Mouse (Mus musculus) CH12.LX (cell line): Measurements from ENCODE around the gene Zmat3. TPM values are rescaled to one million over a fixed set of nuclear protein-coding genes. Genes with fewer than 3 reads are reported as not detected.

Source experiments
- DNase-seq: peaks from one replicate; pipeline ENCODE4 v3.0.0-alpha.2; 2013; ENCODE audit errors: extremely low read depth
- H3K27ac ChIP-seq: 2 replicates; pipeline ENCODE4 v1.5.1; 2012; ENCODE audit warnings: low read depth, mild to moderate bottlenecking, control low read depth, moderate library complexity; ENCODE audit not compliant: insufficient read depth
- H3K27me3 ChIP-seq: replicated peaks from 2 replicates; pipeline ENCODE3; 2012; ENCODE audit warnings: inconsistent platforms
- H3K36me3 ChIP-seq, 2 experiments: replicated peaks in 1 of 2; 2 replicates each; pipeline versions ENCODE3 to v1.6.1; 2012; ENCODE audit warnings: inconsistent platforms in 1 of 2, low read length in 1 of 2, mild to moderate bottlenecking in 1 of 2, mixed read lengths in 1 of 2, moderate library complexity in 1 of 2; ENCODE audit not compliant: control insufficient read depth in 1 of 2, insufficient read depth in 1 of 2
- H3K4me1 ChIP-seq, 2 experiments: 2 replicates each; pipeline ENCODE4 v1.6.1; 2012; ENCODE audit warnings: inconsistent platforms in 1 of 2, moderate library complexity in 1 of 2; ENCODE audit not compliant: insufficient read depth in 2 of 2, control insufficient read depth in 1 of 2
- H3K4me2 ChIP-seq: 2 replicates; pipeline ENCODE4 v1.6.1; 2012; ENCODE audit warnings: low read depth, mild to moderate bottlenecking, control low read depth; ENCODE audit not compliant: poor library complexity, insufficient read depth, severe bottlenecking
- H3K4me3 ChIP-seq, 3 experiments: fragments of 150-350 bp in 1 of 3; sonication (generic) in 1 of 3; replicated peaks in 1 of 3; 2 replicates each; pipeline versions ENCODE3 to v1.5.1; 2011 to 2012; ENCODE audit warnings: low read depth in 2 of 3, low read length in 2 of 3, mild to moderate bottlenecking in 2 of 3, moderate library complexity in 2 of 3, control low read depth in 1 of 3, improper control_type of control experiment in 1 of 3, inconsistent platforms in 1 of 3, mixed read lengths in 1 of 3; ENCODE audit not compliant: poor library complexity in 1 of 3
- H3K79me2 ChIP-seq: replicated peaks from 2 replicates; pipeline ENCODE4 v1.6.1; 2012; ENCODE audit warnings: mild to moderate bottlenecking, moderate library complexity; ENCODE audit not compliant: control insufficient read depth, poor library complexity, insufficient read depth, severe bottlenecking; ENCODE audit errors: extremely low read depth
- H3K9ac ChIP-seq: 2 replicates; pipeline ENCODE4 v1.6.1; 2012; ENCODE audit warnings: low read depth, mild to moderate bottlenecking, control low read depth, moderate library complexity; ENCODE audit not compliant: insufficient read depth
- H3K9me3 ChIP-seq: replicated peaks from 2 replicates; pipeline ENCODE3; 2012; ENCODE audit warnings: low read length, inconsistent platforms, mixed read lengths
- BHLHE40 ChIP-seq: IDR thresholded peaks from 2 replicates; pipeline ENCODE4 v1.6.1; 2011; ENCODE audit warnings: mild to moderate bottlenecking, low read depth, low read length, improper control_type of control experiment
- CHD1 ChIP-seq: IDR thresholded peaks from 2 replicates; pipeline ENCODE4 v1.6.1; 2012; ENCODE audit warnings: low read depth, low read length, improper control_type of control experiment, inconsistent platforms
- CHD2 ChIP-seq: IDR thresholded peaks from 2 replicates; pipeline ENCODE4 v1.6.1; 2011; ENCODE audit warnings: low read length, improper control_type of control experiment
- CTCF ChIP-seq, 2 experiments: IDR thresholded peaks in 1 of 2; conservative IDR thresholded peaks in 1 of 2; 2 replicates each; pipeline ENCODE4 v1.5.1; 2011 to 2012; ENCODE audit warnings: low read depth in 2 of 2, low read length in 2 of 2, improper control_type of control experiment in 1 of 2, inconsistent platforms in 1 of 2, mild to moderate bottlenecking in 1 of 2, moderate library complexity in 1 of 2
- E2F4 ChIP-seq: IDR thresholded peaks from 2 replicates; pipeline ENCODE4 v1.6.1; 2011; ENCODE audit warnings: low read depth, low read length, improper control_type of control experiment; ENCODE audit not compliant: insufficient replicate concordance
- ELF1 ChIP-seq: IDR thresholded peaks from 2 replicates; pipeline ENCODE4 v1.6.1; 2014; ENCODE audit warnings: low read depth, mild to moderate bottlenecking, inconsistent platforms, low read length, improper control_type of control experiment
- HCFC1 ChIP-seq: IDR thresholded peaks from 2 replicates; pipeline ENCODE4 v1.6.1; 2012; ENCODE audit warnings: low read depth, mild to moderate bottlenecking, inconsistent platforms, low read length, improper control_type of control experiment
- IRF4 ChIP-seq: IDR thresholded peaks from 2 replicates; pipeline ENCODE4 v1.6.1; 2014; ENCODE audit warnings: low read depth, mild to moderate bottlenecking, inconsistent platforms, low read length, improper control_type of control experiment
- JUND ChIP-seq: conservative IDR thresholded peaks from 2 replicates; pipeline ENCODE4 v1.6.1; 2011; ENCODE audit warnings: low read depth, low read length, improper control_type of control experiment
- MAFK ChIP-seq: IDR thresholded peaks from 2 replicates; pipeline ENCODE4 v1.6.1; 2011; ENCODE audit warnings: low read length, improper control_type of control experiment; ENCODE audit not compliant: insufficient replicate concordance
- MAX ChIP-seq: IDR thresholded peaks from 2 replicates; pipeline ENCODE4 v1.6.1; 2011; ENCODE audit warnings: low read length, improper control_type of control experiment
- MAZ ChIP-seq: IDR thresholded peaks from 2 replicates; pipeline ENCODE4 v1.6.1; 2012; ENCODE audit warnings: low read depth, mild to moderate bottlenecking, inconsistent platforms, low read length, improper control_type of control experiment, moderate library complexity
- MEF2A ChIP-seq: IDR thresholded peaks from 2 replicates; pipeline ENCODE4 v1.6.1; 2014; ENCODE audit warnings: low read depth, mild to moderate bottlenecking, inconsistent platforms, low read length, improper control_type of control experiment, borderline replicate concordance
- MXI1 ChIP-seq: IDR thresholded peaks from 2 replicates; pipeline ENCODE4 v1.6.1; 2011; ENCODE audit warnings: mild to moderate bottlenecking, low read depth, low read length, improper control_type of control experiment
- NELFE ChIP-seq: IDR thresholded peaks from 2 replicates; pipeline ENCODE4 v1.6.1; 2011; ENCODE audit warnings: low read depth, low read length, improper control_type of control experiment
- NRF1 ChIP-seq: IDR thresholded peaks from 2 replicates; pipeline ENCODE4 v1.6.1; 2014; ENCODE audit warnings: low read depth, mild to moderate bottlenecking, inconsistent platforms, low read length, improper control_type of control experiment, moderate library complexity
- PAX5 ChIP-seq: IDR thresholded peaks from 2 replicates; pipeline ENCODE4 v1.6.1; 2012; ENCODE audit warnings: low read length, inconsistent platforms, mixed read lengths
- POLR2A ChIP-seq: IDR thresholded peaks from 2 replicates; pipeline ENCODE4 v1.6.1; 2011; ENCODE audit warnings: low read depth, mild to moderate bottlenecking, improper control_type of control experiment, low read length
- RAD21 ChIP-seq: IDR thresholded peaks from 2 replicates; pipeline ENCODE4 v1.6.1; 2011; ENCODE audit warnings: low read depth, mild to moderate bottlenecking, low read length, improper control_type of control experiment, moderate library complexity
- SIN3A ChIP-seq: IDR thresholded peaks from 2 replicates; pipeline ENCODE4 v1.6.1; 2012; ENCODE audit warnings: low read length, improper control_type of control experiment, inconsistent platforms
- SMC3 ChIP-seq: IDR thresholded peaks from 2 replicates; pipeline ENCODE4 v1.6.1; 2011; ENCODE audit warnings: low read depth, low read length, improper control_type of control experiment
- TCF12 ChIP-seq: IDR thresholded peaks from 2 replicates; pipeline ENCODE4 v1.6.1; 2014; ENCODE audit warnings: low read depth, mild to moderate bottlenecking, inconsistent platforms, low read length, improper control_type of control experiment
- UBTF ChIP-seq: IDR thresholded peaks from 2 replicates; pipeline ENCODE4 v1.6.1; 2012; ENCODE audit warnings: low read depth, mild to moderate bottlenecking, inconsistent platforms, low read length, improper control_type of control experiment, moderate library complexity
- USF1 ChIP-seq: IDR thresholded peaks from 2 replicates; pipeline ENCODE4 v1.6.1; 2014; ENCODE audit warnings: low read depth, mild to moderate bottlenecking, inconsistent platforms, low read length, improper control_type of control experiment
- USF2 ChIP-seq: conservative IDR thresholded peaks from 2 replicates; pipeline ENCODE4 v1.6.1; 2011; ENCODE audit warnings: low read depth, low read length, improper control_type of control experiment
- ZC3H11A ChIP-seq: IDR thresholded peaks from 2 replicates; pipeline ENCODE4 v1.6.1; 2012; ENCODE audit warnings: low read depth, mild to moderate bottlenecking, inconsistent platforms, low read length, improper control_type of control experiment
- ZKSCAN1 ChIP-seq: IDR thresholded peaks from 2 replicates; pipeline ENCODE4 v1.6.1; 2012; ENCODE audit warnings: low read depth, inconsistent platforms, low read length, improper control_type of control experiment, borderline replicate concordance
- ZMIZ1 ChIP-seq: IDR thresholded peaks from 2 replicates; pipeline ENCODE4 v1.6.1; 2012; ENCODE audit warnings: low read depth, mild to moderate bottlenecking, inconsistent platforms, low read length, improper control_type of control experiment
- ZNF384 ChIP-seq: IDR thresholded peaks from 2 replicates; pipeline ENCODE4 v1.6.1; 2012; ENCODE audit warnings: low read depth, low read length, improper control_type of control experiment, inconsistent platforms
- dilution Hi-C: fragments of 300-500 bp; cut with MboI; formaldehyde crosslinking; loops from 2 replicates; pipeline ENCODE4 v1.14.3; 2020; ENCODE audit warnings: low sequenced_read_pairs; ENCODE audit not compliant: extremely low pct_unique_long_range_greater_than_20kb, extremely low pct_ligation_motif_present
- in situ Hi-C: fragments of 300-500 bp; cut with MboI; formaldehyde crosslinking; loops from 3 replicates; pipeline ENCODE4 v1.14.3; 2019; ENCODE audit warnings: low sequenced_read_pairs, low pct_ligation_motif_present, low pct_unique_long_range_greater_than_20kb, mixed read lengths
- polyA plus RNA-seq: library from polyadenylated mRNA; unstranded; fragments of >175 nt; gene quantifications from 2 replicates; pipeline ENCODE4 v1.2.1, GENCODE M21; 2012; ENCODE audit warnings: low read depth; ENCODE audit not compliant: insufficient read length
- total RNA-seq, 2 experiments: library from RNA; depleted of rRNA; stranded (reverse); fragments of 300-350 nt in 1 of 2; fragments of >200 nt in 1 of 2; gene quantifications; 2 replicates each; pipeline ENCODE4 v1.2.3; 2012 to 2014

Zmat3 gene
- total and polyA plus RNA-seq, 3 experiments, result 13.4 to 21.6 (median 17.2) TPM

DNA sequence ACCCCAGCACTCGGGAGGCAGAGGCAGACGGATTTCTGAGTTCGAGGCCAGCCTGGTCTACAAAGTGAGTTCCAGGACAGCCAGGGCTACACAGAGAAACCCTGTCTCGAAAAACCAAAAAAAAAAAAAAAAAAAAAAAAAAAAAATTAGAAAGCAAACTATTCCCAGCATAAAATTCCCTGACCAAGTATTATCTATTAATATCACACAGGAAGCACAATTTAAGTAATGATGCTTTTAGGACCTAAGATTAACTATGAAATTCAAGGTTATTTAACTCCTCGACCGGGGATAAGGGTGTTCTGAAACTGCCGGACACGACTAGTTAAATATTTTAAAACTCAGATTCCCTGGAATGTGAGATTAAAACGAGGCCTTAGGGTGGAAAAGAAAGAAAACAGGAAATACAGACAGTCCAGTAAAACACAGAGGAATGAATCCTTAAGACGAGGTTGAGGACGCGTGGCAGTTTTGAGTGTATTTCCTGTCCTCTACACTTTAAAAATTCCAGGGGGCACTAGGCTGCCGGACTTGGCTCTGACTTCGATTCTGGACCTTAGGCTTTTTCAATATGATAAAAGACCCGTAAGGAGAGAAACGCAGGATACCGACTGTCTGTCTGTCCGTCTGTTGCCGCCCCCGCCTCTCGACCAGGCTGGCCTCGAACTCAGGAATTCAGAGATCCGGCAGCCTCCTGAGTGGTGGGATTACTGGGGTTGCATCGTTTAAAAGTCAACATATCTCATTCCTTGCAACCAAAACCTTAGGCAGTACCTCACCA lies 30.1 kb upstream of the Zmat3 start (continued):
- TF ChIP-seq JUND, result no peak
- no peak for TF ChIP-seq USF2
- no peak for TF ChIP-seq SIN3A
- no peak for TF ChIP-seq NELFE
- TF ChIP-seq ZNF384, result peak; percentile 82
- TF ChIP-seq CHD2, result no peak
- TF ChIP-seq TCF12, result no peak

DNA sequence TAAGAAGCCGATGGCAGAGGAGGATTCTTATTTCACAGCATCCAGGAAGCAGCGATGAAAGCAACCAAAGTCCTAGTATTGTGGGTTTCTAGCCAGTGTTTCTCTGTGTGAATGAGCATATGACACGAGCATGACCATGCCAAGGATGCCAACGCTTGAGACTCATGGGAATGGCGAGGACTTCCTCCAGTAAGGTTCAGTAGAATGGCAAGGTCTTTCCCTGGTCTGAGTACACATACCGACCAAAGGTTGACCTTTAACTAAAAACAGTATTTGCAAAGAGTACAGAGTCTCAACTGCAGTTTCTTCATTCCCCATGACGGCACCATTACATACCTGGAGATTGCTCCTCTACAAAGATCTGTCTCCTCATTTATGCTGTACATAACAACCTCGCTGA lies 28.2 kb upstream of the Zmat3 start:
- no peak overlapping the region for H3K4me2 ChIP-seq
- dilution Hi-C loops, result no loop called here

DNA sequence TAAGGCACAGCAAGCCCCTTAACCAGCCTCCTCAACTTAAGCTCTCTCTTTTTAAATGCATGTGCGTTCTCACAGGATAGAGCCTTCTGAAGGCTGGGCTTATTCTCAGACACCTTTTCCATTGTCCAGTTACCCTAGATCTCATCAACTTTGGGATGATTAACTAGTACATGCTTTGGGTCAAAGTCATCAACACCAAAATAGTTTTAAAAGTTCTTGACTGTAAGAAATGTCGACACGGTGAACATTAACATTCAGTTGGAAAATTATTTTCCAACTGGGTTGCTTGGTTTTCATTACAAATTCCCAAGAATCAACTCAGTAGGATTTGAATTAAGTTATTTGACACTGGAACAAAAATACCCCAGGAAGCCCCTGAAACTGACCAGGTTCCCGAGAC lies 27.0 kb upstream of the Zmat3 start:
- in situ Hi-C loops (no loop called here), dilution Hi-C loops (no loop called here)
- no peak overlapping the region for H3K27ac ChIP-seq
- TF ChIP-seq NRF1, result no peak
- TF ChIP-seq CTCF (conservative IDR thresholded peaks at IDR 0.05 in 1 of 2, IDR thresholded peaks at IDR 0.05 in 1 of 2; ENCODE audit: low read depth in 2 of 2, low read length in 2 of 2), result no peak
- TF ChIP-seq MAFK, result no peak
- no peak for TF ChIP-seq ELF1
- TF ChIP-seq MAZ, result no peak
- no peak for TF ChIP-seq POLR2A
- TF ChIP-seq PAX5, result no peak
- TF ChIP-seq E2F4, result no peak
- no peak for TF ChIP-seq SIN3A
- no peak for TF ChIP-seq IRF4
- TF ChIP-seq HCFC1, result no peak
- TF ChIP-seq ZMIZ1, result no peak
- no peak for TF ChIP-seq MXI1
- TF ChIP-seq RAD21, result no peak
- TF ChIP-seq CHD1, result no peak
- TF ChIP-seq MAX, result no peak
- H3K9me3 ChIP-seq, result no peaks in the 10 kb centered on the region
- no peak for DNase-seq
- H3K27me3 ChIP-seq, result no peaks in the 10 kb centered on the region
- H3K4me3 ChIP-seq, result no peak overlapping the region
- H3K9ac ChIP-seq, result no peak overlapping the region
- H3K79me2 ChIP-seq, result peaks cover 9% of the 10 kb centered on the region
- peaks cover 0 to 2% of the 10 kb centered on the region in 2 experiments for H3K36me3 ChIP-seq
- no peak overlapping the region for H3K4me2 ChIP-seq
- no peaks in the 10 kb centered on the region for H3K4me1 ChIP-seq

More for the DNA sequence above, 28.2 kb upstream of the Zmat3 start:
- TF ChIP-seq MEF2A (no peak), ZKSCAN1 (no peak), JUND (no peak), MAZ (no peak), USF1 (no peak), ZC3H11A (no peak), MAFK (no peak), HCFC1 (no peak), MAX (no peak), IRF4 (no peak), UBTF (no peak), RAD21 (no peak), BHLHE40 (no peak), E2F4 (no peak), SMC3 (no peak)
- Histone ChIP-seq H3K27ac (no peak overlapping the region), H3K4me3 (no peak overlapping the region), H3K9me3 (no peaks in the 10 kb centered on the region), H3K27me3 (no peaks in the 10 kb centered on the region), H3K9ac (no peak overlapping the region), H3K79me2 (peaks cover 18% of the 10 kb centered on the region), H3K4me1 (peaks cover 2 to 6% of the 10 kb centered on the region in 2 experiments; a peak in 2 of 4 replicates), H3K36me3 (peaks cover 0 to 2% of the 10 kb centered on the region in 2 experiments)
- in situ Hi-C loops, result no loop called here
- DNase-seq, result no peak
